Mouse (Mus musculus): ENCODE results near the gene Lelp1.
A peak's percentile ranks its signal among the peaks of the same experiment; 100 is the strongest.

Lelp1 gene

DNA sequence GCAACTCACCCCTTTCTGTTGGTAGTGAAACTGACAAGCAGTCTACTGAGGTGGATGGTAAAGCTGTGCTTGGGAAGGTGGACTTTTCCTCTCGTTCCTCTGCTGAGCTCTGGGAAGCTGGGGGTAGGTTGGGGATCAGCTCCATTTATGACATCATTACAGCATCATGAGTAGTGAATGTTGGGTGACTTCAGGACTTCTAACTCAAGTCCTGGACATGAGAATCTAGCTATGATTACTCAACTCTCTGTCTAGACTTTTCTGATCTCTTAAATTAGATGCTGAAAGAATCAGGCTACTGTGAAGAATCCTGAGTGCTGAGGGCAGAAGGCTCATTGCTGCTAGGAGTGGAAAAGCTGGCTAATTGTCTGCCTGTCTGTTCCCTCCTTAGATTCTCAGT lies at the start of gene Lelp1:
TSS of gene Lelp1 (minus strand) at position 101 of the 400 bp plus-strand sequence.
- DNase-seq (ENCODE audit: low spot score), result no peak

DNA sequence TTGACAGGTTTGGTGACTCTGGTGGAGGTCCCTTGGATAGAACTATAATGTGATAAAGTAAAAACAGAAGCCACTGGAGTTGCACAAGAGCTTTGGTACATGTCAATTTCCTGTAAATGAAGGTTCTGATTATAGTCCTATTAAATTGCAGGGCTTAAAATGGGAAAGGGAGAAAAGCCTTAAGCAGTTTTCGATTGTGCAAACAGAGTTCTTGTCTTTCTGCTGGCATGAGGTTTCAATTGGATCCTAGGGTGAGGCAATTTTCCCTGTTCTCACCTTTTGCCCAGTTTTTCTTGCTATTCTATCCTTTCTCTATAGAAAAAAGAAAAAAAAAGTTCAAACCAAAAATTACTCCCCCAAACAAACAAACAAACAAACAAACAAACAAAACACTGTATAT lies 34.3 kb upstream of the Lelp1 start:
- DNase-seq (ENCODE audit: low spot score), result no peak

DNA sequence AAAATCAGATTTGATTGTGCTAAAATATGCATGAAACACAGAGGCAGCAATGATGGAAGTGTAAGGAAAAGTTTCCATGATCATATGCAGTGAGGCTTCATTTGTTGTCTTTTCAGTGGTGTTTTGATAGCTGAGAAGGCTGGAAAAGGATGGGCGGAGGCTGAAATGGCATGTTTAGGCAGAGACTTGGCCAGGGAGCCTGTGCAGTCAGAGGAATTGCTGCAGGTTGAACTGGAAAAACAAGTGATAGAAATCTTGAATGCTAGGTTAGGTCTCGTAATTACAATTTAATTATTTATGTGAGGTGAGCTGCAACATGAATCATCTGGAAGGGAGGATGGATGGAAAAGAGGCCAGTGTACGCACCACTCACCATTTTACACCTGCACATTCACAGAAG lies 27.3 kb upstream of the Lelp1 start:
- DNase-seq (ENCODE audit: low spot score), result no peak

DNA sequence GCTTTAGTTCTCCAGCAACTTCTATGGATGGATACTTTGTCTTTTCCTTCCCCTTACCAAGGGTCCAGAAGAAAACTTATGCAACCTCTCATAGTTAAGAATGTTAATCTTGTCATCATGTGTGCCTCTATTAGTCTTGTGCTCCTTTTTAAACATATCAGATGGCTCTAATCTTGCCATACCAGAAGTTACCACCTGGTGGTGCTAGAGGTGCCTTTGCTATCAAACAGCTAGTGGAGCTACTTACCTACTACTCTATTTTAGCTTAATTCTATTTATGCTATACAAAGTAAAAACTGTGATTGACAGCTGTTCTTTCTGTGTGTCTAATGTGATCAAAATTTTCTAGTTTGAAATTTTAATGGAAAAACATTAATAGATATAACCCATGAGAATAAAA lies 10.8 kb upstream of the Lelp1 start:
- DNase-seq (ENCODE audit: low spot score), result peak; percentile 40

DNA sequence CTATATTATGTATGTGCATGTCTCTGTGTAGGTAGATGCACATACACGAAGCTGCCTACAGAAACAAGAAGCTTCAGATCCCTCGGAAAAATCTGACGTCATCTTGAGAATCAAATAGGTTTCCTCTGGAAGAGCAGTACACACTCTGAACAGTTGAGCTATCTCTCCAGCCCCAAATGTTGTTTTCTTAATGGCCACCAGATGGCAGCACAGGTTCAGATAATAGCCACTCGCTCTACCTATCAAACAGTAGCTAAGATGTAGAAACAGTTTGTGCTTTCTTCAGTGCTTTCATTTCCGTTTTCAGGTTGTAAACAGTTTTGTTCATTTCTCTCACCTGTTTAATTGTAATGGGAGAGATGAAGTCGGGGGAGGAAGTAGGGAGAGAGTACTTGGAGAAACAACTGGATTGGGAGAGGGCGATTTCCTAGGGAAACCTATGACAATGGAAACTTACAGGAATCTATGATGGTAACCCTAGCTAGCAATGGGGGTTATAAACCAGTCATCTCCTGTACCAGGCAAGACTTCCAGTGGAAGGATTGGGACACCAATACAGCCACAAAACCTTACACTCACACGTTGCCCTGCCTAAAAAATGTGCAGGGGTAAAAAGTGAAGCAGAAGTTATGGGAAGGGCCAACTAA lies 8.2 kb upstream of the Lelp1 start:
- DNase-seq (ENCODE audit: low spot score), result peak; percentile 37

DNA sequence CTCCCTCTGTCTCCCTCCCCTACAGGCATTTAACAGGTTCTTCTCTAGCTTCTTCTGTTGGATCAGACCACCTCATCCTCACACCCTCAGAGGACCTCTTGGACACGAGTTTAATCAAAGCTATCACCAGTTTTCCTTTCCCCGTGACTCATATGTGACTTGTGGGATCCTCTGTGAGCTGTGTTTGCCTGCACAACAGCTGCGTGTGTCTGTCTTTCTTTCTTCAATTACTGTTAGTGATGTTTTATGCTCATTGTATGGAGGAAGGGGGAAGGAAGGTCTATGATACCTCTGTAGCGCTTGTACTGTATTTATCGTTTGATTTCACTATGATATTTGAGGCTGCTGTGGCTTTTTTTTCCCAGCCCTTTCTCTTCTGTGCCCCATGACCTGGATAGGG lies 5.4 kb upstream of the Lelp1 start:
- no peak for DNase-seq (ENCODE audit: low spot score)

DNA sequence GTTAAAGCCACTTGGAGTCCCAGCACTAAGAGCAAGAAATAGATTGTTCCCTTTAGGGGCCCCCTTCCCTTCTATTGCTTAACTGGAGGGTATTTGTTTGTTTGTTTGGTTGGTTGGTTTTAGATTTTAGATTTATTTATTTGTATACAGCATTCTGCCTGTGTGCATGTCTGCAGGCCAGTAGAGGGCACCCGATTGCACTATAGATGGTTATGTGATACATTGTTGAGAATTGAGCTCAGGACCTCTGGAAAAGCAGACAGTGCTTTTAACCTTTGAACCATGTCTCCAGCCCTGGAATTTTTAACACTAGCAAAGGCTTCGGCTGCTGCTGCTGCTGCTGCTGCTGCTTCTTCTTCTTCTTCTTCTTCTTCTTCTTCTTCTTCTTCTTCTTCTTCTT lies 4.9 kb upstream of the Lelp1 start:
- DNase-seq (ENCODE audit: low spot score), result no peak

DNA sequence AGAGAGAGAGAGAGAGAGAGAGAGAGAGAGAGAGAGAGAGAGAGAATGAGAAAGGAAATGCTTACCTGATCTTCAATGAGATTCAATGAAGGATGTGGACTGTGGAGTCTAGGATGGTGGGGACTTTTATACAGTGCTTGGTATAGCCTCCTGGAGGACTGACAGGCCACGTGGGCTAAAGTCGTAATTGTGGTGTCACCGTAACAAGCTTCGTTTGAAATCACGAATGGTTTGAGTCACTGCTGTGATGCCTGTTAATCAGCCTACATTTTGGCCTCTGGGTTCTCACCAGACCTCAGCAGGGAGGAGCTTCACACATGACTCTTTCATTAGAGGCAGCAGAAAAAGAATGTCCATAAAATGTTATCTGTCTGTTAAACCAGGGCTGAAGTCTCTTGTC lies 18.7 kb downstream of the Lelp1 start, which contains the start of gene Prr9:
TSS of gene Prr9 (minus strand) at position 101 of the 400 bp plus-strand sequence.
- DNase-seq (ENCODE audit: low spot score), result no peak

DNA sequence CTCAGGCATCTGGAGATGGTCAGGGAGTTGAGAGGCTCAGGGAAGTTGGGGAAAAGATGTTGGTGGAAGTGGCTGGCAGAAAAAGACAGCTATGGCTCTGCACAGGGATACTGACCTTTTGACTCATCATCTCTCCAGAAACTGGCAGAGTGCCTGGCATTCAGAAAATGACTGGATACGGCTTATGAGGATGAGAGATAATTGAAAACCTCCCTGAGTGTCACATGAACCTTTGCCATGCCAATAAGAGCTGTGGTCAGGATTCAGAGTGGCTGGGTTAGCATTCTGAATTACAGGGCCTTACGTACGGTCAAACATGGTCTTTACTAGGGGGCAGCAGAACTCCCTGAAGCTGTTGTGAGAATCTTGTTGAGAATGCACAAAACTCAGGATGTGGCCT lies 21.6 kb downstream of the Lelp1 start:
- DNase-seq (ENCODE audit: low spot score), result no peak

DNA sequence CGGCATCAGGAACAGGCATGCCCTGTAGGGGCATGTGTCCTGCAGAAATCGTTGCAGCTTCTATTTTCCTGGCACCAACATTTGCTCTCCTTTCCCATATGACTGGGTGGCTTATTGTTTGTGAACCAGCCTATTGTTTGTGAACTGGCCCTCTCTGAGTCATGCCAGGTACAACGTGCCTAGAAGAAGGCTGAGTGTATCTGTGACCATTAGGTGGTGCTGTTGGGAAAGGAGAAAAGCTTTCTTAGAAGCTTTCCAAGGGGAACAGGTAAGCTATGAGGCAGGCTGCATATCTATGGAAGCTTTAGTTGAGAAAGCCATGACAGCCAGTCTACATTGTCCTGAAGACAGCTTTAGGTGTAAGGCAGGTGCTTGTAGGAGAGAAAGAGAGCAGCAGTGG lies 24.6 kb downstream of the Lelp1 start:
- no peak for DNase-seq (ENCODE audit: low spot score)

DNA sequence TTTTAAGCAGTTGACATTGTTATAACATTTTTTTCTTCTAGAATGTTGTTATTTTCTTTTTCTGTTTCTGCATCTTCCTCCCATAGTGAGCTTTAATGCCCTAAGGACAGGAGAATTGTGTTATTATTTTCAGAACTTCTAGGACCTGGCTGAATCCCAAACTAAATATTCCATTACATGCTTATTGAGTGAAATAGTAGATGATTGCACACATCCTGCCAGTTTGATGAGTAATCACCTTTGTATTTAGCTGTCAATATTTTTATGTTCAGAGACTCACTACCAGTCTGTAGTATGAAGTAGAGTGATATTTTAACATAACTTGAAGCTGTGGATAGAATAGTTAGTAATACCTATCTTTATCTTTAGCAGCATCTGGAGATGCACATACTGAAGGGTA lies 31.0 kb downstream of the Lelp1 start:
- DNase-seq (ENCODE audit: low spot score), result no peak

DNA sequence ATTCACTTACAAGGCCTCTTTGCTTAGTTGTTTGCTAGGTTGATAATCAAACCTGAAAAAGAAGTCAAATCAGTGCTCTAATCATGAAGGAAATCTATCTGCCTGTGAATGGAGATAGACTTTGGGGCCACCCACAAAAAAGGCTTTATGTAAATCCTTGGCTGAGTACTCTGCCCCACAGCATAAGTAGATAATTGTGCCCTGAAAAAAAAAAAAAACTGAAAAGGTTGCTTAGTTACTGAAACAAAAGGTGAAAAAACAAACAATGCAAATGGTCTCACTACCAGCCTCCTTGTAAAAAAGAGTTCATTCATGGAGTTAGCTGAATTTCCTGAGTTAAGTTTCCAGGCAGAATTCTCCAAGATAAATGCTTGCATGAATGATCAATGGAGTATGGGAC lies 31.8 kb downstream of the Lelp1 start:
- DNase-seq (ENCODE audit: low spot score), result no peak

DNA sequence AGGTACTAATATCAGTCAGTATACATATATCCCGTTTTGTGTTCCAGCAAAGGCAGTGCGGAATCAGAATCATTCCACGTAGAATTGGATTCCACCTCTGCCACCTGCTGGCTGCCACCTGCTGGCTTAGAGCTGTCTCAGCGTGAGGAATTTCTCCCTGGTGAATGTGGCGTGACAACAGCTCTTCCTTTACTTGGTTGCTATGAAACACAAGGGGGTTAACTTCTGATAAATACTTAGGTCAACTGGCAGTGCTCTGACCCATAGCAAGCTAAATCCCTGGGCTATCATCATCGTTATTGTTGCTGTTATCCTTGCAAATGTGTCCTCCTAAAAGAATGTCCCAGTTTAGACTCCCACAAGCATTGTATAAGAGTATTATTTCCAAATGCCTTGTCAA lies 36.0 kb downstream of the Lelp1 start:
- peak; percentile 15 for DNase-seq (ENCODE audit: low spot score)

Data from layer of hippocampus, adult 9-10 months (tissue).